Mouse (Mus musculus): ENCODE data around the gene Traf2.
A peak's percentile ranks its signal among the peaks of the same experiment; 100 is the strongest.
"Not testable (repeated sequence)": the region's sequence is repeated elsewhere in the genome, so short reads cannot be mapped to it uniquely, and the experiment has no call there.

Traf2 gene

GRCm38 (mm10) chr2:25575432-25576027, 28.8 kb upstream of the Traf2 start:
- DNase-seq (ENCODE audit: low spot score): no peak

- peak; percentile 81 for DNase-seq (ENCODE audit: low spot score)
Observed at GRCm38 (mm10) chr2:25574579-25575431, 28.1 kb upstream of the Traf2 start, which contains the start of the genes Mamdc4 and Phpt1. Gene Mamdc4, minus strand, starts transcription at chr2:25574845. Gene Phpt1, minus strand, starts transcription at chr2:25575224.

- no peak for DNase-seq (ENCODE audit: low spot score)
Observed at GRCm38 (mm10) chr2:25574136-25574535, 27.4 kb upstream of the Traf2 start.

GRCm38 (mm10) chr2:25573068-25573467, 26.3 kb upstream of the Traf2 start:
- DNase-seq (ENCODE audit: low spot score): no peak

- DNase-seq (ENCODE audit: low spot score): no peak
Observed at GRCm38 (mm10) chr2:25571221-25571620, 24.5 kb upstream of the Traf2 start.

GRCm38 (mm10) chr2:25569323-25569722, 22.6 kb upstream of the Traf2 start:
- no peak for DNase-seq (ENCODE audit: low spot score)

- no peak for DNase-seq (ENCODE audit: low spot score)
Observed at GRCm38 (mm10) chr2:25568473-25569019, 21.8 kb upstream of the Traf2 start.

- DNase-seq (ENCODE audit: low spot score): no peak
Observed at GRCm38 (mm10) chr2:25566558-25566957, 19.8 kb upstream of the Traf2 start.

- DNase-seq (ENCODE audit: low spot score): no peak
Observed at GRCm38 (mm10) chr2:25565741-25566140, 19.0 kb upstream of the Traf2 start.

GRCm38 (mm10) chr2:25561946-25562345, 15.2 kb upstream of the Traf2 start:
- no peak for DNase-seq (ENCODE audit: low spot score)

- DNase-seq (ENCODE audit: low spot score): no peak
Observed at GRCm38 (mm10) chr2:25560551-25560950, 13.8 kb upstream of the Traf2 start.

- no peak for DNase-seq (ENCODE audit: low spot score)
Observed at GRCm38 (mm10) chr2:25558774-25559173, 12.0 kb upstream of the Traf2 start.

- no peak for DNase-seq (ENCODE audit: low spot score)
Observed at GRCm38 (mm10) chr2:25557964-25558360, 11.2 kb upstream of the Traf2 start.

- peak; percentile 74 for DNase-seq (ENCODE audit: low spot score)
Observed at GRCm38 (mm10) chr2:25557221-25557963, 10.7 kb upstream of the Traf2 start, which contains the start of gene Edf1. Gene Edf1, plus strand, starts transcription at chr2:25557847.

GRCm38 (mm10) chr2:25556296-25556695, 9.6 kb upstream of the Traf2 start:
- no peak for DNase-seq (ENCODE audit: low spot score)

- not testable (repeated sequence) for DNase-seq (ENCODE audit: low spot score)
Observed at GRCm38 (mm10) chr2:25555479-25555878, 8.7 kb upstream of the Traf2 start.

GRCm38 (mm10) chr2:25553171-25553786, 6.5 kb upstream of the Traf2 start:
- DNase-seq (ENCODE audit: low spot score): not testable (repeated sequence)

- DNase-seq (ENCODE audit: low spot score): no peak
Observed at GRCm38 (mm10) chr2:25551186-25551585, 4.4 kb upstream of the Traf2 start.

GRCm38 (mm10) chr2:25549021-25549991, 2.6 kb upstream of the Traf2 start:
- DNase-seq (ENCODE audit: low spot score): no peak

- DNase-seq (ENCODE audit: low spot score): peak; percentile 28
Observed at GRCm38 (mm10) chr2:25545996-25546810, 537 bp downstream of the Traf2 start.

All from urinary bladder, postnatal 10 days (tissue).